Comparison of ENCODE assay signal across 27 mouse cellular contexts in the genomic region with DNA sequence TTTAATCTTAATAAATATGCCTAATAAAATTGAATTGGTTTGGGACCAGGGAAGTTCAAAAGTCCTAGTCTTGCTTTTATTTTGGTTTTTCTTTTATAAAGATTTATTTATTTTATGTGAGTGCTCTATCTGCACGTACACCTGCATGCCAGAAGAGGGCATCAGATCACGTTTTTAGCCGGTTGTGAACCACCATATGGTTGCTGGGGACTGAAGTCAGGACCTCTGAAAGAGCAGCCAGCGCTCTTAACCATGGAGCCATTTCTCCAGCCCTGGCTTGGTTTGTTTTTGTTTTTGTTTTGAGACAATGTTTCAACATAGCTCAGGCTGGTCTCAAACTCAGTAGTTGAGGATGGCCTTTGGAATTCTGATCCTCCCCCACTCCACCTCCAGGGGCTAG. TPM values are rescaled to one million over a fixed set of nuclear protein-coding genes. Genes with fewer than 3 reads are reported as not detected.
DNase-seq lines count a peak whose midpoint lies in the region; ATAC-seq and TF ChIP-seq lines count a peak whose summit lies in the region.
"Had no signal": no experiment of that assay in that cellular context is flagged by ENCODE, and none has a peak within 500 bp of the region (broad histone marks: within the 10 kb centered on the region; RNA-seq: fewer than 3 reads in every experiment).

No protein-coding gene starts in this region.

- no peak overlapping the region for H3K4me3 ChIP-seq in liver, embryonic 14.5 days (ENCODE audit: insufficient read depth in 1 of 2, low read depth in 2 of 2, low read length in 2 of 2)
- no peak overlapping the region for H3K4me3 ChIP-seq in liver, embryonic 11.5 days (ENCODE audit: low read depth, low read length)
- no peak overlapping the region for H3K4me3 ChIP-seq in stomach, postnatal 0 days (ENCODE audit: low read depth, low read length)
- H3K4me3 ChIP-seq: embryonic facial prominence, embryonic 12.5 days; gastrocnemius, adult 2 months; hindbrain, embryonic 12.5 days; neural tube, embryonic 12.5 days; stomach, embryonic 15.5 days had no signal

- H3K36me3 ChIP-seq in liver, embryonic 14.5 days (replicated peaks; ENCODE audit: control insufficient read depth, insufficient read depth, low read depth) = no peaks in the 10 kb centered on the region
- no peaks in the 10 kb centered on the region for H3K36me3 ChIP-seq in liver, embryonic 11.5 days (ENCODE audit: control insufficient read depth, insufficient read depth, low read length)
- no peaks in the 10 kb centered on the region for H3K36me3 ChIP-seq in stomach, postnatal 0 days (ENCODE audit: control insufficient read depth, insufficient read depth, low read length)
- H3K36me3 ChIP-seq: embryonic facial prominence, embryonic 12.5 days; hindbrain, embryonic 12.5 days; neural tube, embryonic 12.5 days; stomach, embryonic 15.5 days had no signal

- no peaks in the 10 kb centered on the region for H3K27me3 ChIP-seq in liver, embryonic 14.5 days (ENCODE audit: control insufficient read depth, insufficient read depth, low read length)
- no peaks in the 10 kb centered on the region; the same call in 1 of the 2 replicates for H3K27me3 ChIP-seq in liver, embryonic 11.5 days (replicated peaks; ENCODE audit: control insufficient read depth, insufficient read depth, low read length)
- no peaks in the 10 kb centered on the region for H3K27me3 ChIP-seq in stomach, postnatal 0 days (ENCODE audit: control insufficient read depth, insufficient read depth, low read length)
- H3K27me3 ChIP-seq: embryonic facial prominence, embryonic 12.5 days; hindbrain, embryonic 12.5 days; neural tube, embryonic 12.5 days; stomach, embryonic 15.5 days had no signal

- H3K4me2 ChIP-seq in liver, embryonic 14.5 days (ENCODE audit: low read depth) = no peak overlapping the region
- H3K4me2 ChIP-seq in liver, embryonic 11.5 days = no peak overlapping the region
- H3K4me2 ChIP-seq in stomach, postnatal 0 days (replicated peaks; ENCODE audit: low read depth) = no peak overlapping the region
- H3K4me2 ChIP-seq: embryonic facial prominence, embryonic 12.5 days; heart, embryonic 11.5 days; hindbrain, embryonic 12.5 days; neural tube, embryonic 12.5 days; stomach, embryonic 15.5 days had no signal

- 51% methylated on average over 4 of the region's 4 CpGs for WGBS in liver, embryonic 14.5 days (ENCODE audit: insufficient replicate concordance)
- 69% methylated on average over 4 of the region's 4 CpGs for WGBS in liver, embryonic 11.5 days
- 82% methylated on average over 4 of the region's 4 CpGs for WGBS in stomach, postnatal 0 days

- H3K9ac ChIP-seq in liver, embryonic 14.5 days (replicated peaks) = no peak overlapping the region
- H3K9ac ChIP-seq in liver, embryonic 11.5 days (ENCODE audit: low read depth, low read length) = no peak overlapping the region
- H3K9ac ChIP-seq in stomach, postnatal 0 days (ENCODE audit: low read length) = no peak overlapping the region
- H3K9ac ChIP-seq: embryonic facial prominence, embryonic 12.5 days; hindbrain, embryonic 12.5 days; neural tube, embryonic 12.5 days; stomach, embryonic 15.5 days had no signal

- no peaks in the 10 kb centered on the region; a peak in 1 of 4 replicates for H3K4me1 ChIP-seq in liver, embryonic 14.5 days (replicated peaks; ENCODE audit: control insufficient read depth in 2 of 2, insufficient read depth in 2 of 2, low read length in 1 of 2)
- H3K4me1 ChIP-seq in liver, embryonic 11.5 days (replicated peaks; ENCODE audit: control insufficient read depth, insufficient read depth, low read length) = no peaks in the 10 kb centered on the region
- H3K4me1 ChIP-seq in stomach, postnatal 0 days (replicated peaks; ENCODE audit: control insufficient read depth, insufficient read depth) = no peaks in the 10 kb centered on the region; the same call in 1 of the 2 replicates

- peak; percentile 72 for DNase-seq in CD4-positive, CD25-positive, alpha-beta regulatory T cell, adult 2 months (ENCODE audit: low read depth, low spot score)
- DNase-seq in liver, embryonic 14.5 days (ENCODE audit: low read depth in 3 of 3, low spot score in 3 of 3) = no peak
- DNase-seq in liver, embryonic 11.5 days (ENCODE audit: low spot score) = no peak
- DNase-seq in urinary bladder, adult 2 months (ENCODE audit: low spot score) = peak; percentile 7
- no peak for DNase-seq in urinary bladder, postnatal 25 days (ENCODE audit: low spot score)
- DNase-seq in stomach, postnatal 0 days (ENCODE audit: low spot score) = peak; percentile 5
- no peak for DNase-seq in gastrocnemius, adult 18-20 months (ENCODE audit: low spot score)
- DNase-seq: adrenal gland, adult 8-10 months; cerebellum, adult 2 months; cerebellum, postnatal 25 days; gastrocnemius, adult 2 months; kidney, adult 11 months; lung, adult 18-20 months; lung, postnatal 14 days; midbrain, embryonic 14.5 days; right cerebral cortex, postnatal 25 days; thymus, adult 18-20 months had no signal

- H3K9me3 ChIP-seq in liver, embryonic 14.5 days (ENCODE audit: control insufficient read depth, low read length) = no peaks in the 10 kb centered on the region
- no peaks in the 10 kb centered on the region for H3K9me3 ChIP-seq in liver, embryonic 11.5 days (ENCODE audit: control insufficient read depth, low read length)
- no peaks in the 10 kb centered on the region for H3K9me3 ChIP-seq in stomach, postnatal 0 days (ENCODE audit: control insufficient read depth, low read length)
- H3K9me3 ChIP-seq: embryonic facial prominence, embryonic 12.5 days; hindbrain, embryonic 12.5 days; neural tube, embryonic 12.5 days; stomach, embryonic 15.5 days had no signal

- TF ChIP-seq CTCF in liver, embryonic 14.5 days (IDR thresholded peaks at IDR 0.05; ENCODE audit: low read depth) = 0 out of 2 replicates have a peak, but pooled peaks have one; percentile 8
- peak; percentile 16 for TF ChIP-seq CTCF in stomach, postnatal 0 days (IDR thresholded peaks at IDR 0.05; ENCODE audit: low read depth)

- H3K27ac ChIP-seq in liver, embryonic 14.5 days = no peak overlapping the region
- H3K27ac ChIP-seq in liver, embryonic 11.5 days (ENCODE audit: low read depth, low read length) = no peak overlapping the region
- no peak overlapping the region for H3K27ac ChIP-seq in stomach, postnatal 0 days (replicated peaks)
- H3K27ac ChIP-seq: embryonic facial prominence, embryonic 12.5 days; gastrocnemius, adult 2 months; hindbrain, embryonic 12.5 days; neural tube, embryonic 12.5 days; stomach, embryonic 15.5 days had no signal

- ATAC-seq in CD4-positive, CD25-positive, alpha-beta regulatory T cell, adult 4 months = no peak
- ATAC-seq in liver, embryonic 14.5 days (ENCODE audit: insufficient read depth) = no peak
- no peak for ATAC-seq in liver, embryonic 11.5 days (replicated peaks; ENCODE audit: low FRiP score)
- no peak for ATAC-seq in stomach, postnatal 0 days (ENCODE audit: low FRiP score, low TSS enrichment)

- no peak for TF ChIP-seq EP300 in liver, embryonic 14.5 days (IDR thresholded peaks at IDR 0.05; ENCODE audit: low read depth)
- no peak for TF ChIP-seq EP300 in stomach, postnatal 0 days (optimal IDR thresholded peaks at IDR 0.05)

RNA-seq across cellular contexts. Expression of a gene that starts 4.3 kb away (rescaled TPM):
- polyA plus RNA-seq in CD4-positive, CD25-positive, alpha-beta regulatory T cell, adult 4 months (2017; shearing (Covaris generic)) = 1,000 to 10,000 TPM; 1,558 to 1,756 TPM
- 0.04 TPM in 1 of 2 replicates, not detected in the other for polyA plus RNA-seq in liver, embryonic 14.5 days (2012; rRNA removed)
- polyA plus RNA-seq in liver, embryonic 14.5 days (2014; fragmentation: Nextera tagmentation; extraction: Ambion mirVana) = not detected in 2 replicates
- polyA plus RNA-seq in liver, embryonic 11.5 days (2014; fragmentation: Nextera tagmentation; extraction: Ambion mirVana) = not detected in 2 replicates
- 2.1 and 2.4 TPM in 2 replicates for polyA plus RNA-seq in urinary bladder, adult 2 months (2012; rRNA removed)
- polyA plus RNA-seq in stomach, postnatal 0 days (2015; fragmentation: Nextera tagmentation; extraction: Ambion mirVana) = 0.17 TPM in 1 of 2 replicates, not detected in the other
- not detected for total RNA-seq in gastrocnemius, adult 18-20 months (2021)
- total RNA-seq: gastrocnemius, adult 2 months; layer of hippocampus, postnatal 14 days had no signal
- polyA plus RNA-seq: embryonic facial prominence, embryonic 12.5 days; forebrain, embryonic 11.5 days; heart, postnatal 0 days; hindbrain, embryonic 12.5 days; limb, embryonic 11.5 days; midbrain, embryonic 14.5 days; neural tube, embryonic 12.5 days had no signal

Comparison
In these comparisons a context has a peak if more than half of its experiments do, and no peak if none do; other contexts are left out.
1. DNase-seq: peak in CD4-positive, CD25-positive, alpha-beta regulatory T cell, adult 2 months (single experiment), urinary bladder, adult 2 months (single experiment) and stomach, postnatal 0 days (single experiment); none in liver, embryonic 14.5 days (0 of 3), liver, embryonic 11.5 days (single experiment), urinary bladder, postnatal 25 days (single experiment) and gastrocnemius, adult 18-20 months (single experiment).
2. RNA of a gene that starts 4.3 kb away (polyA plus RNA-seq): 1,558 to 1,756 TPM in CD4-positive, CD25-positive, alpha-beta regulatory T cell, adult 4 months; 2.1 to 2.4 TPM in urinary bladder, adult 2 months, 0.17 TPM in stomach, postnatal 0 days, 0.04 TPM in liver, embryonic 14.5 days and not detected in liver, embryonic 11.5 days; every median in the first group is over 100 times any median in the second.